Mouse (Mus musculus) activated CD4-positive, CD25-positive, alpha-beta regulatory T cell, adult 9 weeks (primary cell): ENCODE results near the gene Rwdd2a. TPM values are rescaled to one million over a fixed set of nuclear protein-coding genes. Genes with fewer than 3 reads are reported as not detected.

Source experiments
- polyA plus RNA-seq: library from polyadenylated mRNA; unstranded; fragments of 100-300 nt; shearing (Covaris generic); gene quantifications from one replicate; pipeline ENCODE4 v1.2.1, GENCODE M21; 2017

The Rwdd2a gene
- 4.3 TPM for polyA plus RNA-seq

DNA sequence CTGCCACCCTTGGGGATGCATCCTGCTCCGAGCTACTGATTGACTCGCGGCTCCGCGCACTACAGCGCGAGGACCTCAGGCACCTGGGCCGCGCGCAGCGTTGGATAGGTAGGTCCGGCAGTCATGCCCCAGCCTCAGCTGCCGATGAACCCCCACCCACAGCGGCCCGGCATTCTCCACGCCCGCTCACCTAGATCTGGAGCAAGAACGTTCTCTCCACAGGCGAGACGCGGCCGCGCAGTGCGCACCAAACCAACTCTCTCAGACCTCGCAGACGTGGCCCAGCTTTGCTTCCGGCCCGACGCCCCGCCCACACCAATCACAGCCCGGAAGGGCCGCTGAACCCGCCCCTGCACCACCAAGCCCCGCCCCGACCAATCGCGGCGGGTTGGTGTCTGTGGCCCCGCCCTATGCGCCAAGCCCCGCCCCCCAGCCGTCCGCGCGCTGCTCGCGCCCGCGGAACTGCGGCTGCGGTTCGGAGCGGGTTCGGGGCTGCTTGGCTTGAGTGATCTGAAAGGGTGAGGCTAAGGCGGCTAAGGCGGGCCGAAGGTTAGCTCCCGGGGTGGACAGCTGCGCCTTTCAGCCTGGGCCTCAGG lies at the start of gene Rwdd2a, which contains the start of gene Pgm3:
Gene Rwdd2a (plus strand): TSS at position 452 of the 596 bp plus-strand sequence.
Gene Pgm3 (minus strand): TSS at position 303 of the 596 bp plus-strand sequence.

Other genes with a start within 250 kb of the Rwdd2a start
- gene Ube2cbp, start 107.0 kb upstream of the Rwdd2a start, polyA plus RNA-seq, result 3.7 TPM
- gene Dop1a, start 104.8 kb upstream of the Rwdd2a start, polyA plus RNA-seq, result 42.0 TPM
- gene Pgm3, start 149 bp upstream of the Rwdd2a start, polyA plus RNA-seq, result 20.5 TPM
- not detected for gene Me1, start 124.0 kb downstream of the Rwdd2a start, polyA plus RNA-seq
- not detected for gene Prss35, start 171.7 kb downstream of the Rwdd2a start, polyA plus RNA-seq